Mouse (Mus musculus): ENCODE measurements around the gene Wtip. TPM values are rescaled to one million over a fixed set of nuclear protein-coding genes. Genes with fewer than 3 reads are reported as not detected.
"Not testable (repeated sequence)": the region's sequence is repeated elsewhere in the genome, so short reads cannot be mapped to it uniquely, and the experiment has no call there.

The Wtip gene
- total RNA-seq, 4 experiments from 2014 or later, result 12.5 to 15.4 (median 13.7) TPM

DNA sequence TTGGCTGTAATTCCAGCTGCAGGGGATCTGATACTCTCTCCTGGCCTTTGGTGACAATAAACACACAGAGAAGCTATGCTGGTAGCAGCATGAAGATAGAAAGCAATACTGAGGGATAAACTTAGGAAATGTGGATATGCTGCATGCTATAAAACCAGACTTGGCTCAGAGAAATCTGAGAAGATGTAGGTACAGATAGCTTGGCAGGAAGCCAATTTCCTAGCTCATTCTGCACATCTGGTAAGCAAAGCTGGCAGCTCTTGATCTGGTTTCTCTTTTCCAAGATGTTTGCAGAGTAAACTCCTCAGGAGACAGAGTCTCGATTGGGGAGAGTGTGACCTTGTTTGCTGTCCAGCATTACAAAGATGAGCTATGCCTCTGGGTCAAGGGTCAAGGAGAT, 12.4 kb downstream of the Wtip start:
- not testable (repeated sequence) for DNase-seq (ENCODE audit: low spot score in 2 of 2)

DNA sequence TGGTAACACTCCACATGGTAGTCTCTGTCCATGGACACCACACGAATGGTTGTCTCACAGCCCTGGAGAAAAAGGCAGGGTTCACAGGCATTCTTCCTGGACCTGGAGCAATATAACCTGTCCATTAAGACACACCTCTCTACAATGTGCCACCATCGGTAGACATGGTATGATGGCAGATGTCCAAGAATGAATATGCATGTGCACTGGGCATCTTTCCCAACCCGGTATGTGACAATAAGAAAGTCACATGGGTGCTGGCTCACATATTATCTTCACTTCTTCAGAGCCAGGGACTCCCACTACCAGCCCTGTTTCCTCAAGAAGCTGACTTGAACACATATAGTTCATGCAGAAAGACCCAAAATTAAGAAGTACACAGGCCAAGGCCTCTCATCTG, 16.5 kb downstream of the Wtip start:
- DNase-seq (ENCODE audit: low spot score in 2 of 2), result no peak

DNA sequence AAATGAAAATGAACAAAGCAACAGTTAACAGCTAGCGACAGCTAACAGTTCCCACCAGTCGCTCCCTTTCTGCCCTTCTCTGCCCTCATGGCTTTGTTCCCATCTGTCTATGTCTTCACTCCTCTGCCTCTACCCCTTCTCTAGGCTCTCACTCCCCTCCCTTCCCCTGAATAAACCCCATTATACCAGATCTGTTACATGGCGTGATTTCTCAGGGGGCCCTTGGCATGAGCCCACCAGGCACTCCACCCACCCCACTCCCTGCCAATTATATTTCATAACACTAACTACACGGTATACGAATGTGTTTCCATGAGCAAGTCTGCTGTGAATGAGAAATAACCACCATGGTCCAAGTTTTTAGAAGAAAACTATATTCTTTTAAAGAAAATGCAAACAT, 23.9 kb downstream of the Wtip start:
- DNase-seq (ENCODE audit: low spot score in 2 of 2), result no peak

DNA sequence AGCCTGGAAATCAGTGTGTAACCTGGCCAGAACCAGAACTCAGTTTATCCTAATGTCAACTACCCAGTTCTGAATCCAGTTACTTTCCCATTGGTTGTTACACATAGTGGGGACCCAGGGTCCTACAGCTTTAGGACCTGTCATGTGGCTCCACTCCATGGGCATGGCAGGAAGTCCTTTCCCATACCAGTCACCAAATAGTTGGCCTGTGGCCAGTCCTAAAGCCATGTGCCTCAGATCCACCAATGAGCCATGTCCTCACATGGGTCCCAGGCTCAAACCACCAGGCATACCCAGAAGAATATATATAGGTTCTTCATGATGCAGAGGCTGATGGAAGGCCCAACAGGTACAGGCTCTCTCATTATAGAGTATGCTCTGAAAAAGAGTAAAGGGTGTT, 31.8 kb downstream of the Wtip start:
- DNase-seq (ENCODE audit: low spot score in 2 of 2), result no peak

DNA sequence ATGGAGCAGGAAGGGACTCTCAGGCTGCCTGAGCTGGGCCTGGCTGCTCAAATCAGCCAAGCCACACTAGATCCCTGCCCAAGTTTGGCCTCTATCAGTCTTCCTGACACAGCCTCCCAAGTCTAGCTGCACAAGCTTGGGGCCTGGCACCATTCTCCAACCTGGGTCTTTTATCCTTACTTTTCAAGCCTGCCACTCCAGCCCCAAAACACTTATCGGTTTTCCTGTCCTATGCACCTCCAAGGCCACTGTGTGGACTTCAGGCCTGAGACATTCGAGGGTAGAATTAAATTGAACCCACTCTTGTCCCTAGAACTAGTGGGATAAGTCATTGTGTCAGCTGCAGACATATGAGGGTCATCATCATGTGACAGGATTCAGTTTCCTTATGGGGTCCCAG, 33.1 kb downstream of the Wtip start:
- no peak for DNase-seq (ENCODE audit: low spot score in 2 of 2)

DNA sequence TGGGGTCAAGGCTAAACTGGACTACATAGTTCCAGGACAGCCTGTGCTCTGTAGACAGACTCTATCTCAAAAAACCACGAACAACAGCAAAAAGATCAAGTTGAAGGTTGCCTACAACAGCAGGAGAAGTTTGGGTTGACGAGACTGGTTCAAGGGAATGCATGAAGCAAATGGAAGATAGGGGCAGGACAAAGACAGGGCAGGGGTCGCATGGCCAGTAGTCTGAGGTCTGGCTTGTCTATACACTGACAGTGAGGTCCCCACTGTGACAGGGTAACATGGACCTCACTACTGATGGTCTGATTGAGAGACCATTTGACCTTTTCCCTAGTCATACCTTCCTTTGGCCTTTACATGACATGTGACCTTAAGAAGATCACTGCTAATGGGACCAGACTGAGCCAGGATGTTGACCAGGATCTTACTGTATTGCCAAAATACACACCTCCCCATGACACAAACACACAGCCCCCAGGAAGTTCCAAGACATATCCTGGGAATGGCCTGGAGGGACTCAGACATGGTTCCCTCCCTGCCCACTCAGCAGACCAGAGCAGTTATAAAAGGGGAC, 38.1 kb downstream of the Wtip start, which contains the start of gene Scgb1b30:
Gene Scgb1b30 (plus strand): TSS at position 521 of the 571 bp plus-strand sequence.
- DNase-seq (ENCODE audit: low spot score in 2 of 2), result no peak

DNA sequence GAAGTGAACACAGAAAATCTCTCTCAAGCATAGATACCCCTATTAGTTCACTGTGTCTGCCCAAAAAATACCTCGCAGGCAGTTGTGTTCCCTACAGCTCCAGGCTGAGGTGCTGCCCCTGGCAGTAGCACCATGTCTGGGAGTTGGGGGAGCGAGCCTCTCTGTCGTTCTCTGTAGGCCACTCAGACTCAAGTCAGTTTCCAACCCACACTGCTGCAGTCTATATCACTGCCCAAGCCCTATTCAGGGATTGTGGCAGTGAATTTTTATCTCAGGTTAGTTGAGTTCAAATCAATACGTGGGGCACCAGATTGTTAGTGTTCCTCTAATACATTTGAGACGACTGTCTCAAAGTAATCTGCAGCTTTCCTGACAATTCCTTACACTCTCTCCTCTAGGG, 64.9 kb downstream of the Wtip start:
- not testable (repeated sequence) for DNase-seq (ENCODE audit: low spot score in 2 of 2)

Other genes with a start within 250 kb of the Wtip start
- not detected for gene Scgb2b26, start 188.2 kb downstream of the Wtip start, total RNA-seq (2022)
- not detected for gene Scgb2b27, start 119.3 kb downstream of the Wtip start, total RNA-seq (2022)
- not detected for gene Scgb1b27, start 111.8 kb downstream of the Wtip start, total RNA-seq (2022)
- not detected for gene Scgb1b30, start 37.8 kb downstream of the Wtip start, total RNA-seq (2022)
- gene Uba2, start 36.3 kb upstream of the Wtip start, total RNA-seq (2022), result 10 to 100 TPM; 81.8 to 91.5 (median 88.2) TPM
- 10 to 100 TPM; 22.8 to 28.3 (median 24.4) TPM for gene Pdcd2l, start 63.4 kb upstream of the Wtip start, total RNA-seq (2022)
- gene Gpi1, start 97.1 kb upstream of the Wtip start, total RNA-seq (2022), result 100 to 1,000 TPM; 765 to 848 (median 808) TPM
- gene Gm6096, start 117.8 kb upstream of the Wtip start, total RNA-seq (2022), result not detected
- 10 to 100 TPM; 41.2 to 45.6 (median 41.6) TPM for gene 4931406P16Rik, start 180.3 kb upstream of the Wtip start, total RNA-seq (2022)

All from layer of hippocampus, adult 8-10 months (tissue).